Mouse (Mus musculus): ENCODE data around the gene Triobp. TPM values are rescaled to one million over a fixed set of nuclear protein-coding genes. Genes with fewer than 3 reads are reported as not detected.
A peak's percentile ranks its signal among the peaks of the same experiment; 100 is the strongest.

Triobp gene
- polyA plus RNA-seq, 1 experiment from 2014 or later, result 21.0 TPM

- peak overlapping the region; percentile 13; the same call in 1 of the 2 replicates for H3K9ac ChIP-seq
- 0 out of 2 replicates have a peak overlapping the region, but pooled peaks have one; percentile 4 for H3K4me2 ChIP-seq
- ATAC-seq, result no peak
- no peaks in the 10 kb centered on the region for H3K9me3 ChIP-seq (replicated peaks)
- H3K27me3 ChIP-seq (replicated peaks), result 0 out of 2 replicates have a peak, but pooled peaks cover 11% of the 10 kb centered on the region
- H3K36me3 ChIP-seq, result no peaks in the 10 kb centered on the region
- WGBS (ENCODE audit: insufficient replicate concordance), result 17% methylated on average over 4 of the region's 4 CpGs
- H3K4me3 ChIP-seq, result no peak overlapping the region
- peak overlapping the region; percentile 43; the same call in 1 of the 2 replicates for H3K27ac ChIP-seq
- peaks cover 35% of the 10 kb centered on the region for H3K4me1 ChIP-seq
Measured at GRCm38 (mm10) chr15:78978875-78979274, 31.4 kb downstream of the Triobp start.

GRCm38 (mm10) chr15:78980084-78980483 is 32.6 kb downstream of the Triobp start:
- Histone ChIP-seq H3K27ac (no peak overlapping the region), H3K4me2 (no peak overlapping the region), H3K27me3 (replicated peaks) (no peaks in the 10 kb centered on the region), H3K4me3 (no peak overlapping the region), H3K36me3 (no peaks in the 10 kb centered on the region), H3K4me1 (peaks cover 47% of the 10 kb centered on the region), H3K9ac (no peak overlapping the region), H3K9me3 (replicated peaks) (no peaks in the 10 kb centered on the region)
- WGBS (ENCODE audit: insufficient replicate concordance), result 74% methylated on average over 4 of the region's 4 CpGs
- ATAC-seq, result no peak

- Histone ChIP-seq H3K9me3 (replicated peaks) (no peaks in the 10 kb centered on the region), H3K36me3 (peaks cover 8% of the 10 kb centered on the region), H3K27me3 (replicated peaks) (no peaks in the 10 kb centered on the region), H3K4me1 (peaks cover 71% of the 10 kb centered on the region), H3K9ac (peak overlapping the region; percentile 90), H3K27ac (peak overlapping the region; percentile 93), H3K4me2 (peak overlapping the region; percentile 95), H3K4me3 (peak overlapping the region; percentile 84)
- 2% methylated on average over 61 of the region's 67 CpGs for WGBS (ENCODE audit: insufficient replicate concordance)
- peak; percentile 89 for ATAC-seq
Measured at GRCm38 (mm10) chr15:78982658-78983435, 35.3 kb downstream of the Triobp start.

DNA sequence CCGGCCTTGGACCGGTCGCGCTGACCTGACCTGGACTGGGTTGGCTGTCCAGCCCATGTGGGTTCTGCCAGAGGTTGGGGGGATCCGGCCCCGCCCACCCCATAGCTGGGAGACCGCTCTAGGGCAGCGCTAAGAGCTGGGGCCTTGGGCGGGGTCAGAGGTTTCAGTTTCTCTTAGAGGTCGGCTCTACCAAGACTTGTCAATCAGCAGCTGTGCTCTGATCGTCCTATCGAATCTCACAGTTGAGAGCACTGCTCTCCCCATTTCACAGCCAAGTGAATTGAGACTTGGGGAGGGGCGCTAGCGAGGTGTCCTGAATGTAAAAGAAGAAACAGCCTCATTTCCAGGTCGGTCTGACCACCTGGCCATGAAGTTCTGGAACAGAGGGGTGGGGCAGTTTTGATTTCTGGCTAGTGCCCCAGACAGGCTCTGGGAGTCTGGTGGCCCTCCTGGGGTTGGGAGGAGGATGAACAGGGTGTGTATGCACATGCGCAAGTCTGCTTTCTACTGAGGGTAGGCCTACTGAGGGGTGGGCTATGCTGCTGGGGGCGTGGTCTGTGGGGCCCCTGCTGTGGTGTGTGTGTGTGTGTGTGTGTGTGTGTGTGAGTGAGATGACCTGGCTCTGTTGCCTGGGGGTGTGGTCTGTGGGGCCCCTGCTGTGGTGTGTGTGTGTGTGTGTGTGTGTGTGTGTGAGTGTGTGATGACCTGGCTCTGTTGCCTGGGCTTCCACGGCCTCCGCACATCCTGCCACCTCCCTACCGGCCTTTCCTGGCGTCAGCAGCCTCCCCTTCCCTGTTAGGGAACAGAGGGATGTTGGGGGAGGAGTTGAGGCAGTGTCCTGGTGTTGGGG is 36.1 kb downstream of the Triobp start:
- Histone ChIP-seq H3K4me1 (peaks cover 65% of the 10 kb centered on the region), H3K4me3 (peak overlapping the region; percentile 84), H3K27ac (peak overlapping the region; percentile 93), H3K9ac (peak overlapping the region; percentile 90), H3K9me3 (replicated peaks) (no peaks in the 10 kb centered on the region), H3K4me2 (peak overlapping the region; percentile 95), H3K36me3 (peaks cover 17% of the 10 kb centered on the region), H3K27me3 (replicated peaks) (no peaks in the 10 kb centered on the region)
- peak; percentile 68 for ATAC-seq
- 2% methylated on average over 21 of the region's 21 CpGs for WGBS (ENCODE audit: insufficient replicate concordance)

GRCm38 (mm10) chr15:78984286-78984778 is 36.8 kb downstream of the Triobp start:
- Histone ChIP-seq H3K9me3 (replicated peaks) (no peaks in the 10 kb centered on the region), H3K4me2 (peak overlapping the region; percentile 95), H3K27ac (peak overlapping the region; percentile 93), H3K9ac (peak overlapping the region; percentile 90), H3K4me1 (peaks cover 58% of the 10 kb centered on the region), H3K4me3 (peak overlapping the region; percentile 84), H3K27me3 (replicated peaks) (no peaks in the 10 kb centered on the region), H3K36me3 (peaks cover 23% of the 10 kb centered on the region)
- WGBS (ENCODE audit: insufficient replicate concordance), result 16% methylated on average over 5 of the region's 5 CpGs
- ATAC-seq, result no peak

- Histone ChIP-seq H3K9ac (no peak overlapping the region), H3K27me3 (replicated peaks) (no peaks in the 10 kb centered on the region), H3K4me3 (no peak overlapping the region), H3K4me1 (peaks cover 49% of the 10 kb centered on the region), H3K36me3 (peaks cover 46% of the 10 kb centered on the region), H3K9me3 (replicated peaks) (no peaks in the 10 kb centered on the region), H3K27ac (no peak overlapping the region), H3K4me2 (no peak overlapping the region)
- WGBS (ENCODE audit: insufficient replicate concordance), result 67% methylated on average over 11 of the region's 11 CpGs
- ATAC-seq, result no peak
Measured at GRCm38 (mm10) chr15:78986536-78987220, 39.2 kb downstream of the Triobp start.

DNA sequence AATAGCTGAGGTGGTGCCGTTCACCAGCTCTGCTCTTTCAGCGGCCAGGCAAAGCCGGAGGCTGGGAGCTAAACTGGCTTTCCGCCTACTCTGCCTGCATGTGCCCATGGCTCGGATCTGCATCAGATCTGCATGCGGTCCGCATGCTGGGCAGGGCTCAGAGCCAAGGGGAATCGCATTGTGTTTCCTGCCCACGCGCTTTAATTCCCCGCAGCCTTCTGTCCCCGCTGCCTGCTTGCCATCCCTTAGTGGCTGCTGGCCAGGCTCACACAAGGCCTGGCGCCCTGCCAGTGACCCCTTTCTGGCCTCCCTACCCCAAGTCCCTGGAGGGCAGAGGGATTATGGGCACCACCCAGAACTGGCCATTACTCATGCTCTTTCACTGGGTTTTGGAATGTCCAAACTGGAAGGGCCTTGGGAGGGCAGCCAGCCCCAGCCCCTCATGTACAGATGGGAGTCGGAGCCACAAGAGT is 41.0 kb downstream of the Triobp start:
- H3K4me2 ChIP-seq, result no peak overlapping the region
- no peak overlapping the region for H3K27ac ChIP-seq
- peaks cover 39% of the 10 kb centered on the region for H3K4me1 ChIP-seq
- 85% methylated on average over 14 of the region's 14 CpGs for whole genome bisulfite sequencing (ENCODE audit: insufficient replicate concordance)
- H3K4me3 ChIP-seq, result no peak overlapping the region
- H3K27me3 ChIP-seq (replicated peaks), result no peaks in the 10 kb centered on the region
- H3K9ac ChIP-seq, result no peak overlapping the region
- peaks cover 65% of the 10 kb centered on the region for H3K36me3 ChIP-seq
- no peaks in the 10 kb centered on the region for H3K9me3 ChIP-seq (replicated peaks)
- no peak for ATAC-seq

DNA sequence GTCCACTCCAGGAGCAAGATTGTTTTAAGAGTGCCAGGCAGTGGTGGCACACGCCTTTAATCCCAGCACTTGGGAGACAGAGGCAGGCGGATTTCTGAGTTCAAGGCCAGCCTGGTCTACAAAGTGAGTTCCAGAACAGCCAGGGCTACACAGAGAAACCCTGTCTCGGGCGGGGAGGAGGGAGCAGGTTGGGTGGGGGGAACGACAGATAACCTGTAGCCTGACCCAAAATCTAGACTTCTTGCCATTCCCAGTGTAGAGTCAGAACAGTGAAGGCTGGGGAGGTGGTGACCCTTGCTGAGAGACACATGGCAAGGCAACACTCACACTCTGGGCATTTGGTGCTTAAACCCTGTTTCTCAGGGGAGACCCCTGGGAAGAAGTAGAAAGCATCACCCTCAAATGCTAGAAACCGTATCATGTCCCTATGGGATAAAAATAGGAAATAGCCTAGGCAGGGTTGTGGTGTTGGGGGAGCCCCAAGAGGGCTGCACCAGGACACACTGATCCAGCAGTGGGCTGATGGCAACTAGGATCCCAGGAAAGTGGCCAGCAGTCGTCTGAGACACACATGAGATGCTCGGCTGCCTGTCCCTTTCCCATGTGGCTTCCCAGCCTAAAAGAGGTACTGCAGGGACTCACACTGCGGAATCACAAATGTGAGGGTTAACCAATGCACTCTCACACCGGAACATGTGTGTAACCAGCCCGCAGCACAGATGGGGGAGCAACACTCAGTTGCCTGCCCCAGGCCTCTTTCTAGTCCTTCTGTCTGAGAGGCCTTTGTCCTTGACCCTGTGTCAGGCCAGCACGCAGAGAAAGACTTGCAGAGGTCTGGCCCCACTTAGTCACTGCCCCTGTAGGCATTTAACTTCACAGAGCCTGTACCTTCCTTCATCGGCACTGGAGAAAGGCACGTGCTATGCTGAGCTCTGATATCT is 41.9 kb downstream of the Triobp start:
- ATAC-seq, result no peak
- WGBS (ENCODE audit: insufficient replicate concordance), result 82% methylated on average over 14 of the region's 14 CpGs
- Histone ChIP-seq H3K4me1 (peaks cover 30% of the 10 kb centered on the region), H3K9me3 (replicated peaks) (no peaks in the 10 kb centered on the region), H3K9ac (no peak overlapping the region), H3K27ac (no peak overlapping the region), H3K36me3 (peaks cover 74% of the 10 kb centered on the region), H3K4me3 (no peak overlapping the region), H3K4me2 (no peak overlapping the region), H3K27me3 (replicated peaks) (no peaks in the 10 kb centered on the region)

- H3K9ac ChIP-seq, result no peak overlapping the region
- peaks cover 79% of the 10 kb centered on the region for H3K36me3 ChIP-seq
- no peak overlapping the region for H3K27ac ChIP-seq
- no peak overlapping the region for H3K4me3 ChIP-seq
- WGBS (ENCODE audit: insufficient replicate concordance), result 90% methylated on average over 9 of the region's 9 CpGs
- H3K9me3 ChIP-seq (replicated peaks), result no peaks in the 10 kb centered on the region
- no peak for ATAC-seq
- no peak overlapping the region for H3K4me2 ChIP-seq
- H3K4me1 ChIP-seq, result peaks cover 24% of the 10 kb centered on the region
- H3K27me3 ChIP-seq (replicated peaks), result no peaks in the 10 kb centered on the region
Measured at GRCm38 (mm10) chr15:78990093-78990463, 42.6 kb downstream of the Triobp start.

DNA sequence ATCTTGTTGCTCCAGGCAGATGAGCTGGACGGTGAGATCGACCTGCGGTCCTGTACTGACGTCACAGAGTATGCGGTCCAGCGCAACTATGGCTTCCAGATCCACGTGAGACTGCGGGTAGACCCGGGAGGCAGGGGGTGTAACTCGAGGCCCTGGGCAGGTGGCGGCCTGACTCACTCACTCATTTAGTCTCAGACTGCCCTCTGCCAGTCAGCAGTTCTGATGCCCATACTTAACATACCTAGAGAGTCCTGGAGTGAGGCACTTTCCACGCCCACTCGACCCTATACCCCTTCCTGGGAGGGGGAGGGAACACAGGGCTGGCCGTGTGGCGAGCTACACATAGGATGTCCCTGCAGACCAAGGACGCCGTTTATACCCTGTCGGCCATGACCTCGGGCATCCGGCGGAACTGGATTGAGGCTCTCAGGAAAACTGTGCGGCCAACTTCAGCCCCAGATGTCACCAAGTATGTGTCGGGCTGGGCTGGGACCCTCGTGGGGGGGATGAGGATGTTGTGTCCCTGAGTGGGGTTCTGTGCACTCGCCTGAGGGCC is 43.5 kb downstream of the Triobp start:
- H3K27ac ChIP-seq, result no peak overlapping the region
- H3K4me2 ChIP-seq, result no peak overlapping the region
- H3K4me3 ChIP-seq, result no peak overlapping the region
- H3K9ac ChIP-seq, result no peak overlapping the region
- no peaks in the 10 kb centered on the region for H3K9me3 ChIP-seq (replicated peaks)
- H3K27me3 ChIP-seq (replicated peaks), result no peaks in the 10 kb centered on the region
- 87% methylated on average over 25 of the region's 25 CpGs for WGBS (ENCODE audit: insufficient replicate concordance)
- ATAC-seq, result no peak
- peaks cover 22% of the 10 kb centered on the region for H3K4me1 ChIP-seq
- peaks cover 86% of the 10 kb centered on the region for H3K36me3 ChIP-seq

All from liver, embryonic 12.5 days (tissue).